Mouse (Mus musculus) embryonic stem cell, embryonic (primary cell): ENCODE measurements at regions not wholly inside any gene's neighbourhood (a gene's known extent, or its start where the extent isn't known, plus 50 kb on each side); places are given as distances from the start of the nearest gene placed in this dataset.

ENCODE experiments used
- CTCF ChIA-PET, 4 experiments: fragments of 300-600 bp in 2 of 4; fragments of 350-600 bp in 2 of 4; sonication (Branson Sonifier 250); formaldehyde crosslinking; loops; one replicate each; lab custom pipeline; 2022; ENCODE audit warnings: inconsistent platforms in 2 of 4; lab: Charles Lee
- POLR2A ChIA-PET, 4 experiments: fragments of 300-600 bp in 2 of 4; fragments of 350-600 bp in 2 of 4; sonication (Branson Sonifier 250); formaldehyde crosslinking; loops; one replicate each; lab custom pipeline; 2022; ENCODE audit warnings: antibody characterized with exemption in 4 of 4, inconsistent platforms in 1 of 4; lab: Charles Lee

DNA sequence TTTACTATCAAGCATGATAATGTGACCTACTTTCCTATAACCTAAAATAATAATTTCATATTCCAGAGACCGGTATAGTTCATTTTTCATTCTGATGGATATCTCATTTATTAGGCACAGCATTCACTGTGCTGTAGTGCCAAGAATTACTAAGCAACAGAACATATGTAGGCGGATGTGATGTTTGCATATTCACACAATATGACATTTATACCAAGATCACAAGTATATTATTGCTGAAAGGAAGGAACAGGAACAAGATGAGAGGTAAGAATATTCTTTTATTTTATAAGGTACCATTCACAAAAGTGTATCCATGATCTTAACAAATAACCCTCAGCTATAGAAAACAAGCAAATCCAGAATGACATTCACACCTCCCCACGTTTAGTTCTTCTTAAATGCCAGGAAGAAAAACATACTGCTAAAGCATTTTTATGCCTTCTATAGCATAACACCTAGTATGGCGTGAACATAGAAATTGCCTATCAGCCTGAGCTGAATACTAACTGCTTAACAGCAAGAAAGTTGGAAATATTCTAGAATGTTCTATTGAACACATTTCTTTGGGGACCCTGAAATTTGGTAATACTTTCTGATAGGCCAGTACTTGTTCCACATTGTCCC, 1062.8 kb upstream of the Acvr2a start:
- ChIA-PET POLR2A (no interaction called here), CTCF (no interaction called here)

DNA sequence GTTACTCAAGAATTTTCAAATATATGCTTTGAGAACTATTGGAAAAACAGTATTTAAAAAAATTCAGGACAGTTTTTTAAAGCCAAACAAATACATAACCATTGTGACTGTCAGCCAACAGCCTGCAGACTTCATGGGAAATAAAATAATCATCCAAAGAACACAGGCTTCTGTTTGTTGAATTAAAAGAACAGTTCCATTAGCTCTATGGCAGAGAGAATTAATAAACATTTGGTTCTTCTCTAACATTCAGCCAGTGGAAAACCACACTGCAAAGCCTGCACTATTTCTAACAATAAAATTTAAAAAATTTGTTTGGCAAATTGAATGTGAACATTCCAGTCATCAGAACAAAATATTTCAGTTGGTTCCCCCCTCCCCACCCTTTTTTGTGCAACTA, 1058.2 kb upstream of the Acvr2a start:
- ChIA-PET POLR2A (no interaction called here), CTCF (interaction anchor here in 2 of 4 experiments (0.6 kb wide), 3 partner anchors 367 to 1478 kb away, joined by 3 to 6 read pairs (median 3); no protein-coding TSS in a partner anchor)

DNA sequence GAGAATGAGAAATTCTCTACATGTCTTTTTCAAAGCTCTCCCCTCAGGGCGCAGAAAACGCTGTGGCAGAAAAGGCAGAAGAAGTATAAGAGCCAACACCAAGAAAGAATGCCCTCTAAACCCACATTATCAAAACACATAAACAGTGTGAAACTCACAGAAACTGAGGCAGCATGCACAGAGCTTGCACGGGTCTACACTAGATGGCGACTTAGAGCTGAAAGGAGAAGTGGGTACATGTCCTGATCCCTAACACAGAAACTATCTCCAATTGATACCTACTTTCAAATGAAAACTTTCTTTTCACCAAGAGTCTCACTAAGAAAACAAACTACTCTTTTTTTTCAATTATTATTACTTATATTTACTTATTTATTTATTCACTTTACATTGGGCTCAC, 1057.7 kb upstream of the Acvr2a start:
- CTCF ChIA-PET, result interaction anchor here in 3 of 4 experiments (0.5 to 0.6 kb wide), 4 partner anchors 25 to 1478 kb away, joined by 3 to 8 read pairs (median 4); no protein-coding TSS in a partner anchor
- POLR2A ChIA-PET, result no interaction called here

DNA sequence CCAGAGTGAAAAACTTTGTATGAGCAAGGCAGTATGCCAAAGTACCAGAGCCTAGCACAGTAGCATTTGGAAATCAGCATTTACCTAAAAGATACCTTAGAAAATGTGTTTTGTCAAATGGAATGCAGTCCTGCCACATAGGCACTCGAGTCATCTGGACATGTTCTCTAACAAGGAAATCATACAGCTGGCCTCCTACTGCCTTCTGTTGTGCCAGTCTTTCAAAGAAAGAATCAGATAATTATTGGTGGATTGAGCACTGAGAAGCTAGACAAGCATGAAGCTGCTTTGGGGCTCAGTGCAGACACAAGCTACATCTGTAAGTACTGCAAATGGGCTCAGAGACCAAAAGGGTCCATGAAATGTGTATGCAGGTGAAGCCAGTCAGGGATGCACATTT, 1038.1 kb upstream of the Acvr2a start:
- POLR2A ChIA-PET, result no interaction called here
- CTCF ChIA-PET, result no interaction called here

DNA sequence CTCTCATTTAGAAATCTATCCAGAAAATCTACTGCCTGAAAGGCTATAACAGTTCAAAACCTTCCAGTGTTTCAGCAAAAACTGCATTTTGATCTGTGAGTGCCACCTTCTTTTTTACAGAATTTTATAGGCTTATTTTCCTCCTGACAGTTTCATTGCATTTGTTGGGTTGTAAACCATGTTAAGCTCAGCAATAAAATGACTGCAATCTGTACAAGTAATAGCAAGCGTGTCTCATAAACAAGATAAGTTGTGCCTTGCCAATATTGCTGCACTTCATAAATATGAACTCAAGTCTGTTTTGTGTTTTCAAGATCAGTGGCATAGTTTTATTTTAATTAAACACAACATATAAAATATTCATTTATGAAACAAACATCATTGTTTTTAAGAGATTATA, 1036.9 kb upstream of the Acvr2a start:
- ChIA-PET POLR2A (no interaction called here), CTCF (no interaction called here)

DNA sequence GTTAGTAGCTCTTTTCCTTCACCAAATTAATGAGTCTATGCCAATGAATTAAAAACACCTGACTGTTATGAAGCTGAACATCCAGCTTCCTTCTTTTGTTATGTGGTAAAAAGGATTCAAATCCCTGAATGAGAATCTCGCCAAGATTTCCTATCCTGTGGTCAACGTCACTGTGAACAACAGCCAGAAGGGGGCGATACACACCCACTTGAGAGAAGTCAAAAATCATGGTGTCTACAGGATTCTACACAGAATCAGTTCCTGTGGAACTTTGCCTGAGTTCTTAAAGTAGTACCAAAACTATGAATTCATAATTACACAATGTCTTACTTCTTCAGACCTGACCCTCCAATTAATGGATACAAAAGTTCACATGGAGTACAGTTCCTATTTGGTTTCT, 1028.1 kb upstream of the Acvr2a start:
- ChIA-PET CTCF (interaction anchor here in 2 of 4 experiments (1.1 to 1.4 kb wide), 3 partner anchors 294 to 1100 kb away, joined by 3 to 4 read pairs (median 4); no protein-coding TSS in a partner anchor), POLR2A (interaction anchor here in 1 of 4 experiments (0.5 kb wide), 1 partner anchor 23 kb away, joined by 3 read pairs; no protein-coding TSS in a partner anchor)

DNA sequence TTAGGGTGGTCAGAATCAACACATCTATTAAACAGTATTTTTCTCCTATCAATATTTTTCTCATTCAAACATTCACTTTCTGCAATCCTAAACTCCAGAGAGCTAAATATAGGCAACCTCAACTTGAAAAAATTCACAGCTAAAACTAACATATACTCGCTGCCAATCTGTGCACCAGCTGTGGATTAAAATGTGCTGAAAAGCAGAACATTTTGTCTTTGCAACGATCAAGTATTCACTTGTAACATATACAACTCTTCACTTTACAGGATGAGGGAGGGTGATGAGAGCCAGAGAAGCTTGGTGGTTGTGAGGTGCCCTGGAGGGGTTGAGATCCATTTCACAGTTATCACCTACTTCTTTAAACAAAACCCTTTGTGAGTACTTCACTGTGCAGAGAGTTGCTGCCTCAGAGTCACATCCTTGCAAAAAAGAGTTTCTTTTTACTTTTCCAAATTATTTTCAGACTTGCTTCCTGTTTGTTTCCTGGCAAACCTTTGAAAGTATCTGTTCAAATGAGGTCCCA, 991.1 kb upstream of the Acvr2a start:
- ChIA-PET POLR2A (no interaction called here), CTCF (no interaction called here)

DNA sequence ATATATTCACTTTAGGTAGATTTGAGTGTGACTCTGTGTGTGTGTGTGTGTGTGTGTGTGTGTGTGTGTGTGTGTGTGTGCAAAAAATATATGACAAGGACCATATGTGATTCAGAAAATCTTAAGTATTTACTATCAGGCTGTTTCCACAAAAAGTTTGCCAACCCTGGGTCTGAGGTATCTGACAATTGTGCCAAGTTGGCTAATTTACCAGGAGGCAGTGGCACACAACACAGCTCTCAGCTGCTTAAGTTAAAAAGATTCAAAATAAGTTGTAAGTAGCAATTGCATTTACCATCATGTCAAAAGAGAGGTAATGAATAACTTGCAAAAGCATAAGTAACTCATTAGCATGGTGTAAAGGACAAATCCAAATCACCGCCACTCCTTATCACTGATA, 981.4 kb upstream of the Acvr2a start:
- ChIA-PET POLR2A (no interaction called here), CTCF (no interaction called here)

DNA sequence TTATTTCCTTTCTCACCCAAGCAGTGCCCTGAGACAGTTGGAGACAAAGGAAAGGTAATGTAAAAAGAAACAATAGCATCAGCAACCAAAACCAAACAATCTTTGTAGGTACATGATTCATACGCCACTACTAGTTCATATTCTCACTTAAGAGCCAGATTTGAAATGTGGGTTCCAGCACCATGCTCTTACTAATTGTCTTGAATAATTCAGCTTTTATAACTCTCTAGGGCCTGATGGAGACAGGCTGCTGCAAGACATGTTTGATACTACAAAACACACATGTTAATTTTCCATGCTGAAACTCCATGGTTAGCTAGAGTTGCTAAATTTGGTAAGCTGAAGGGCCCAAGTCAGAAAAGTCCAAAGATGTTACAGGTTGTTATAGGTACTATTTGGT, 980.4 kb upstream of the Acvr2a start:
- ChIA-PET CTCF (no interaction called here), POLR2A (no interaction called here)

DNA sequence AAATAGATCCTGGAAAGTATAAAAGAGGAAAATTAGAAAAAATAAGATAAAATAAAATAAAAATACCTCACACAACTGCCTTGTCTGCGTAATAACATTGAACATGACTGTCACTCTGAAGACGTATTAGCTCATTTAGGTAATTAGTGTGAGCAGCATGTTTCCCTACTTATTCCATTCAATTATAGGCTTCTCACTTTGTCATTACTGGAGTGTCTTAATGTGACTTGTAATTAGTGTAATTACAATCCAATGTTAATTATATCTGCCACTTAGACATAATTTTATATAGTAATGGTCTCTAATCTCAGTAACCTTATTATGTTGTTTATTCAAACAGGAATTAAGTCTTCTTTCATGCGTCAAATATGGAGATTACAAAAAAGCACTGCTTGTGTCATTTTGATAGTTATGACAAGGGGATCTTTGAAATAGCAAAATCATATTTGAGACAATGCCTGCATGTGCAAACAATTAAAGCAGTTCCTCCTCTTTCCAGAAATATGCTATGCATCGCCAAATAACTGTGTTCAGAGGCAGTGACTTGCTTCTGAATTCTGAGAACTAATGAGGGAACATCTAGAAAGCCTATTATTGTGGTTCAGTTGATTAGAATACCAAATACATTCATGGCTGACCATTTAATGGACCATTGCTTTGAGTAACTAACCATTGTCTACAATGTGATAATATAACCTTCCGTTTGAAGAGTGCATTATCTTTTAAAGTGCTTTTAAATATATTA, 979.7 kb upstream of the Acvr2a start:
- POLR2A ChIA-PET, result no interaction called here
- CTCF ChIA-PET, result no interaction called here

DNA sequence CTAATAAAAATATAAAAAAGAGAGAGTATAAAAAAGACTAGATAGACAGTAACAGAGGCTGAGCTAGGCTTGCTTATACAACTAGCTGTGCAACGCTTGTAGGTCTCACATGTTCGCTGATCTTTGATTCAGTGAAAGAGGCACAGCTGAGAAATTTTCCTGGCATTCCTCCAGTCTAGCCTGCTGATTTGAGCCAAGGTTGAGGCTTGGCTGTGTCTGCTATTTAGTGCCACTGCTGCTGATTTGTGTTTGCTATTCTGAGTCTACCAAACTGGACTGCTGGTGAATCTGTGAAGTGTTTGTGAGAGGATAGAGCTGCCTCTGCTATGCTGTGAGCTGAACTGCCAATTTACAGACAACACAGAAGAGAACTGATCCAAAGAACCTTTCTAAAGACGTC, 956.7 kb upstream of the Acvr2a start:
- POLR2A ChIA-PET, result no interaction called here
- CTCF ChIA-PET, result no interaction called here

DNA sequence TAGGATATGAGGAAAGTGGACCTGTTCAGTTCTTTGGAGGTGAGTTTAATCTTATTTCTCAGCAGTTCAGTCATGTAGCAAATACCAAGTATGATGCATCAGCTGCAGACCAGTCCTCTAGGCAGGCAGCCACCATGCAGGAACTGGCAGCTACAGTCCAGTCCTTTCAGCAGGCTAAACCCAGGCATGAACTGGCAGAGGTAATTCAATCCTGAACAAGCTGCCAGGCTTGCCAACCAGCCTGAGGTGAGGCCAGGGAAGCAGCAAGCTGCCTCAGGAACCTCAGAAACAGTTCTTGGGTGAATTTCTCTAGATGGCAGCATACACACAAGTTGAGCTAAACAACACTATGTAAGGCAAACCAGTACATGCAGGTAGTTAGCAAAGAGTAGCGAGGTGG, 951.5 kb upstream of the Acvr2a start:
- CTCF ChIA-PET, result no interaction called here
- POLR2A ChIA-PET, result no interaction called here

DNA sequence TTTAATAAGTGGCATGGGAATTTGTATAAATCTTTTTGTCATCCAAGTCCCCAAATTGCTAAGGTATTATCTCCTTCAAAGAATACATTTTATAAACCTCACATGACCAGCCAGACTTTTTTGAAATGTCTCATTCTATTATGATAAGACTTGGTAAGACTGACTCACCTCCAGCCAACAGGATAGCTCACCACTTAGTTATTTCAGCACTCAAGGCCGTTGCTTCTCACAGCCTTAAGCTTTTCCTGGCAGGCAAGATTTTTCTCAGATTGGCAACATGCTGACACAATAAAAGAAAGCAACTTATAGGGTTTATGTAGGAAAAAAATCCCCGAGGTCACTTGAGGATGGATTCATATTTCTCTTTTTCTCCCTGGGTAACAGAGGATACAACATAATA, 935.9 kb upstream of the Acvr2a start:
- CTCF ChIA-PET, result no interaction called here
- POLR2A ChIA-PET, result no interaction called here

DNA sequence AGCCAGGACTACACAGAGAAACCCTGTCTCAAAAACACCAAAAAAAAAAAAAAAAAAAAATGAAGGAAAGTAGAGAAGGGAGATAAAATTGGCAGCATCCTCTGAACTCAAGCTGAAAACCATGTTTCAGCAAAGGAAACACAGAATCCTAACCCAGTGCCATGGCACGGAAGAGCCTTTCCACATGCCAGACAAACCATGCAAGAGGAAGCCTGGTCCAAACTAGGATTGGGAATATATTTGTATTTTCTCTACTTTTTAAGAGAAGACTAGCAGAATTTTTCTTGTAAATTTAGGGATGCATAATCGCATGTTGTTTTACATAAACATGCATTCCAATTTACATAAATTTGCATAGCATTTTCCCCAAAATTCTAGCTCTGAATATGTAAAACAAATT, 934.8 kb upstream of the Acvr2a start:
- POLR2A ChIA-PET, result no interaction called here
- CTCF ChIA-PET, result no interaction called here

DNA sequence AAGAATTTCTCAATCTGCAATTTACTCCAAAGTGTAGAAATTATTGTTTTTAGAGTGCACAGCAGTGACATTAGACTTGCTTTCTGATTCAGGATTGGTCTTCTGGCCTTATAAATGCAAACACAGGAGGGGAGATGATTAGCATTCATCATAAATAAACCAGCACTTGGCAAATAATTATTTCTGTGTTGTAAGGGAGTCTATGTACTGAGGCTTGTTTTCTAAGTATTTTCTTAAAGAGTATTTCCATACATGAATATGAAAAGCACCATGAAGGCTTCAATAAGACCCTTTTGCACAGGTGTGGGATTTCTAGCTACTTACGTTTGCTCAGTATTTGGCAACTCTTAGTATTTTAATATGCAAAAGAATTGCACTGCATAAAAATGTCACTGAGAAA, 934.1 kb upstream of the Acvr2a start:
- ChIA-PET CTCF (no interaction called here), POLR2A (no interaction called here)

DNA sequence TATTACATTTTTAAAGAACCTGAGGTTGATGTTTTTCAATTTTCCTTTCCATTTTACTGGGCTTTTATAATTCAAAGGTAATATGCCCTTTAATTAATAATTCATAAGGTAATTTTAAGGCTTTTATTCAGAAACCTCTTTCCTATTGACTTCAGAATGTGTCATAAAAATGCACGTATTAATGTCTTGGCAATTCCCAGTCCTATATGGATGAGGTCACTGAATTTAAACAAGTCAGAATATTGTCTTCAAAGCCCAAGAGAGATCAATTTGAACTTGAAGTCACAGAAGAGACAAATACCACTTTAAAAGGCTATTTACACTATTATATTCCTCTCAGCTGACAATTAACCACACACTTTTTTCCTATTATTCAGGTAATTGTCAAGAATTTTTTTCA, 925.7 kb upstream of the Acvr2a start:
- CTCF ChIA-PET, result no interaction called here

DNA sequence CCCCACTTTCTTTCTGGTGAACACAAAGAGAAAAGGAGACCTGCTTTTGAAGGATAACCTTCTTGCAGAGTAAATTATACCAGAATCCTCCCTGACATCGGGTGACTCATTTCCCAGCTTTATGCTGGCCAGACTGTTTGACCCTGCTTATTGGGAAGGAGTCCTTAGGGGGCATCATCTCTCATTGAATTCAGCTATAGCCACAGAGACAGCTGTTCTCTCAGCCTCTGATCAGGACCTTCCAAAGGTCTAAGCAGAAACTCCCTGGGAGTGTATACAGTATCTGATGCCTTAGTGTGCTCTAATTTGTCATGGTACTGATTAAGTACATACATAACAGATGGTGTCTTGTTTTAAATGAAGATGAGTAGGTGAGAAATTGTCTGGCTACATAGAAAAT, 922.5 kb upstream of the Acvr2a start:
- CTCF ChIA-PET, result no interaction called here

More for the DNA sequence above, 925.7 kb upstream of the Acvr2a start:
- POLR2A ChIA-PET, result interaction anchor here in 1 of 4 experiments (0.6 kb wide), 1 partner anchor 1210 kb away, joined by 3 read pairs; no protein-coding TSS in a partner anchor

DNA sequence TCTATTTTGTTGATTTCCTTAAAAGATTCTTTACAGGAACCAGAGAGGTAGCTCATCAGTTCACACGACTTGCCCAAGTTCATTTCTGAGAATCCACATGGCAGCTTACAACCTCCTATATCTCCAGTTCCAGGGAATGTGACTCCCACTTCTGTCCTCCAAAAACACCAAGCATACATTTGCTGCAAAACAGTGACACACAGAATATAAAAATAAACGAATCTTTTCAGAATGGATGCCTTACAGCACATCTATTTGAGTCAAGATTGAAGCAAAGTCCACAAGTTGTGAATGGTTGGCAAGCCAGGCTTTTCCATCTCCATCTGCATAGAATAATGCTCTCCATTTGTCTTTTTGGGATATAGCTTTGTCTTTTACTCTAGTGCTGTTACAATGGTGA, 921.0 kb upstream of the Acvr2a start:
- ChIA-PET CTCF (no interaction called here), POLR2A (no interaction called here)

More for the DNA sequence above, 922.5 kb upstream of the Acvr2a start:
- POLR2A ChIA-PET, result no interaction called here

DNA sequence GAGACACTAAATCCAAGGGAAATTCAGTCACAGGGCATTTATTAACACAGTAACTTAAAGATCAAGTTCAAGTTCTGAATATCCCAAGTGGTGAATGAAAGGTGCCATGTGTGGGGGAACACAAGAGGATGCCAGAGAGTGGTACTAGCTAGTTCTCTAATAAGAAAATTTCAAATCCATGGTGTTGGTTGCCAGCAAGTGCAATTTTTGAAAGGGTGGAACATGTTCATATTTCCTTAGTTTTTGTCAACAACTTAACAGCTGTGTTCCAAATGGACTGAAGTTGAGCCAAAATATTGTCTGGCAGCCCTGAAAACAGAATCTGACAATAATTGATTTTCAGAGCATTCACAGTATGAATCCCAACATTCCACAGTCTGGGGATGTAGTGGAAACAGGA, 919.1 kb upstream of the Acvr2a start:
- POLR2A ChIA-PET, result no interaction called here
- CTCF ChIA-PET, result no interaction called here

DNA sequence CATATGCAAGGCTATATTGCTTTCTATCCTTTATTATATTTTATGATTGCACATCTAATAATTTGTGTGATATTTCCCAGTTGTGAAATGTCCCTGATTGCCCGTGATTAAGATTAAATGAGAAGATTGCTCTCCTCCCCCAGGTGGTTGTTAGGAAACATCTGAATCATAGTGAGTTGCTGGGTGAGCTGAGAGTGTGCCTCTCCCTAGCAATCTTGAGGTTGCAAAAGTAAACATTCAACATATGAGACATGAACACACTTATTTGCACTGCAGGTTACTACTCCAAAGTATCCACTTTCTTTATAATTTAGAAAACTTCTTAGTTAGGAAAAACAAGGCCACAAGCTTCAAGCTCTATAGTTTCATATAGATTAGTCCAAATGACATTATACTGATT, 899.6 kb upstream of the Acvr2a start:
- POLR2A ChIA-PET, result no interaction called here

More for the DNA sequence above, 899.6 kb upstream of the Acvr2a start:
- CTCF ChIA-PET, result no interaction called here
